Comparison of ENCODE assay signal across 7 mouse cellular contexts in the genomic region with DNA sequence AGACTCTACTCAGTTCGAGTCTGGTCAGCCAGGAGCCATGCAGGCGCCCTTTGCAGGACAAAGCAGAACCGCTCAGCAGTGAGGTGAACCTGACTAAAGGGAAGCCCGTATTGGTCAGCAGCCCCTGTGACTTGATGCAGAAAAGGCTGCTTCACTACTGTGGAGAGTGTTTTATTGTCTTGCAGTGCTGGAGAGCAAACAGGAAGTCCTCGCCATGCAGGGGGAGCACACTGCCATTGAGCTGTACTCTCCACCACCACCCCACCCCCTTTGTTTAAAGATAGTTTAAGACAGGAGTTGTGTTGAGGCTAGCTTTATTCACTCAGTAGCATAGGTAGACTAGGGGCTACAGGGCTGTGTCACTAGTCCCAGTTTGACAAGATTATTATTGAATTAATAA. TPM values are rescaled to one million over a fixed set of nuclear protein-coding genes. Genes with fewer than 3 reads are reported as not detected.
DNase-seq lines count a peak whose midpoint lies in the region; ATAC-seq lines count a peak whose summit lies in the region.

A gene (minus strand): TSS at position 145 of the 400 bp plus-strand sequence.

- H3K27ac ChIP-seq in forebrain, embryonic 10.5 days, result no peak within 1 kb of the TSS
- H3K27ac ChIP-seq in limb, embryonic 15.5 days, result no peak within 1 kb of the TSS
- no peak within 1 kb of the TSS for H3K27ac ChIP-seq in stomach, embryonic 16.5 days (ENCODE audit: low read length)

- H3K9ac ChIP-seq in limb, embryonic 15.5 days, result no peak within 1 kb of the TSS
- no peak within 1 kb of the TSS for H3K9ac ChIP-seq in stomach, embryonic 16.5 days (ENCODE audit: low read length)

- H3K36me3 ChIP-seq in forebrain, embryonic 10.5 days (replicated peaks), result no peaks in the 10 kb centered on the region
- no peaks in the 10 kb centered on the region for H3K36me3 ChIP-seq in limb, embryonic 15.5 days
- H3K36me3 ChIP-seq in stomach, embryonic 16.5 days (ENCODE audit: control insufficient read depth, insufficient read depth, low read length), result no peaks in the 10 kb centered on the region

- peaks cover 7% of the 10 kb centered on the region for H3K4me1 ChIP-seq in forebrain, embryonic 10.5 days
- H3K4me1 ChIP-seq in limb, embryonic 15.5 days, result peaks cover 4% of the 10 kb centered on the region; the same call in 1 of the 2 replicates
- no peaks in the 10 kb centered on the region for H3K4me1 ChIP-seq in stomach, embryonic 16.5 days (ENCODE audit: control insufficient read depth, insufficient read depth, low read length)

- peaks cover 17% of the 10 kb centered on the region for H3K27me3 ChIP-seq in forebrain, embryonic 10.5 days (ENCODE audit: poor library complexity, severe bottlenecking)
- H3K27me3 ChIP-seq in limb, embryonic 15.5 days, result no peaks in the 10 kb centered on the region
- H3K27me3 ChIP-seq in stomach, embryonic 16.5 days (ENCODE audit: control insufficient read depth, insufficient read depth, low read length), result no peaks in the 10 kb centered on the region

- no peak within 1 kb of the TSS for H3K4me2 ChIP-seq in limb, embryonic 15.5 days
- no peak within 1 kb of the TSS for H3K4me2 ChIP-seq in stomach, embryonic 16.5 days (ENCODE audit: low read depth, low read length)

- no peak within 1 kb of the TSS for H3K4me3 ChIP-seq in forebrain, embryonic 10.5 days
- no peak within 1 kb of the TSS for H3K4me3 ChIP-seq in limb, embryonic 15.5 days
- no peak within 1 kb of the TSS for H3K4me3 ChIP-seq in stomach, embryonic 16.5 days (replicated peaks; ENCODE audit: low read length)

- no peaks in the 10 kb centered on the region for H3K9me3 ChIP-seq in forebrain, embryonic 10.5 days
- no peaks in the 10 kb centered on the region for H3K9me3 ChIP-seq in limb, embryonic 15.5 days
- no peaks in the 10 kb centered on the region for H3K9me3 ChIP-seq in stomach, embryonic 16.5 days (replicated peaks; ENCODE audit: control insufficient read depth, low read length)

- 87% methylated on average over 5 of the region's 5 CpGs for WGBS in forebrain, embryonic 10.5 days
- 71% methylated on average over 5 of the region's 5 CpGs for WGBS in limb, embryonic 15.5 days
- 73% methylated on average over 5 of the region's 5 CpGs for WGBS in stomach, embryonic 16.5 days

- DNase-seq in urinary bladder, adult 2 months (ENCODE audit: low spot score), result no peak
- DNase-seq in urinary bladder, postnatal 10 days (ENCODE audit: low spot score), result no peak
- DNase-seq in forebrain, embryonic 10.5 days (ENCODE audit: extremely low spot score, low spot score), result no peak
- no peak for DNase-seq in heart, postnatal 4 days
- no peak for DNase-seq in frontal cortex, postnatal 25 days (ENCODE audit: low spot score in 2 of 2)

- no peak for ATAC-seq in limb, embryonic 15.5 days (ENCODE audit: insufficient number of reproducible peaks, low FRiP score, low TSS enrichment, low read depth)
- ATAC-seq in stomach, embryonic 16.5 days (ENCODE audit: insufficient read depth, low FRiP score), result no peak

RNA-seq across cellular contexts. Expression of the gene that starts here (rescaled TPM):
- polyA plus RNA-seq in urinary bladder, adult 2 months (2012; rRNA removed), result 28.1 and 33.5 TPM in 2 replicates
- polyA plus RNA-seq in forebrain, embryonic 10.5 days (2016; fragmentation: Nextera tagmentation; extraction: Ambion mirVana), result 92.5 and 99.7 TPM in 2 replicates
- 10 to 100 TPM; 47.0 to 47.2 TPM for total RNA-seq in heart, postnatal 4 days (2021)
- polyA plus RNA-seq in limb, embryonic 15.5 days (2015; fragmentation: Nextera tagmentation; extraction: Ambion mirVana), result 89.2 and 92.9 TPM in 2 replicates
- 79.8 and 94.1 TPM in 2 replicates for polyA plus RNA-seq in stomach, embryonic 16.5 days (2015; fragmentation: Nextera tagmentation; extraction: Ambion mirVana)
